Mouse (Mus musculus) hindbrain, embryonic 13.5 days (tissue): Measurements from ENCODE around the gene Foxp1. TPM values are rescaled to one million over a fixed set of nuclear protein-coding genes. Genes with fewer than 3 reads are reported as not detected.

Experiments
- ATAC-seq: fragments of 200-750 bp; cut with Nextera tagmentation; 2 replicates; pipeline ENCODE4 v1.8.0; 2017; ENCODE audit warnings: moderate TSS enrichment; ENCODE audit not compliant: low FRiP score
- H3K27ac ChIP-seq: fragments of 300-500 bp; sonication (generic); 2 replicates; pipeline ENCODE4 v1.5.1; 2015; ENCODE audit warnings: inconsistent platforms, mild to moderate bottlenecking, moderate library complexity
- H3K27me3 ChIP-seq: fragments of 300-500 bp; sonication (generic); 2 replicates; pipeline ENCODE4 v1.6.1; 2015; ENCODE audit warnings: mild to moderate bottlenecking, inconsistent platforms
- H3K36me3 ChIP-seq: fragments of 300-500 bp; sonication (generic); 2 replicates; pipeline ENCODE4 v1.6.1; 2015; ENCODE audit warnings: mild to moderate bottlenecking, inconsistent platforms
- H3K4me1 ChIP-seq: fragments of 300-500 bp; sonication (generic); replicated peaks from 2 replicates; pipeline ENCODE4 v1.6.1; 2015; ENCODE audit warnings: inconsistent platforms
- H3K4me2 ChIP-seq: fragments of 300-500 bp; sonication (generic); 2 replicates; pipeline ENCODE4 v1.6.1; 2015; ENCODE audit warnings: inconsistent platforms, mild to moderate bottlenecking, moderate library complexity
- H3K4me3 ChIP-seq: fragments of 300-500 bp; sonication (generic); 2 replicates; pipeline ENCODE4 v1.5.1; 2015; ENCODE audit warnings: mild to moderate bottlenecking, inconsistent platforms
- H3K9ac ChIP-seq: fragments of 300-500 bp; sonication (generic); 2 replicates; pipeline ENCODE4 v1.6.1; 2015; ENCODE audit warnings: mild to moderate bottlenecking, inconsistent platforms
- H3K9me3 ChIP-seq: fragments of 300-500 bp; sonication (generic); 2 replicates; pipeline ENCODE4 v1.6.1; 2016; ENCODE audit warnings: inconsistent platforms
- WGBS: fragments of 180-500 bp; shearing (Covaris S2); methylation state at CpG from one replicate; pipeline ENCODE4 v1.1.7; 2015; 5-methylcytosine and 5-hydroxymethylcytosine counted together
- polyA plus RNA-seq: library from polyadenylated mRNA; unstranded; fragments of >200 nt; fragmentation: Nextera tagmentation; extraction: Ambion mirVana; gene quantifications from 2 replicates; pipeline ENCODE4 v1.2.1, GENCODE M21; 2015

The Foxp1 gene
- polyA plus RNA-seq, 1 experiment from 2014 or later: 64.7 TPM

- Histone ChIP-seq H3K4me2 (no peak overlapping the region), H3K4me1 (peaks cover 33% of the 10 kb centered on the region), H3K9ac (no peak overlapping the region), H3K27ac (no peak overlapping the region), H3K27me3 (no peaks in the 10 kb centered on the region), H3K9me3 (no peaks in the 10 kb centered on the region), H3K36me3 (no peaks in the 10 kb centered on the region), H3K4me3 (no peak overlapping the region)
- no peak for ATAC-seq
- WGBS: 48% methylated on average over 2 of the region's 2 CpGs
Measured at GRCm38 (mm10) chr6:99377131-99377530, 145.4 kb downstream of the Foxp1 start.

- no peak for ATAC-seq
- H3K9ac ChIP-seq: 0 out of 2 replicates have a peak overlapping the region, but pooled peaks have one; percentile 46
- no peaks in the 10 kb centered on the region for H3K27me3 ChIP-seq
- H3K4me1 ChIP-seq: peaks cover 33% of the 10 kb centered on the region
- H3K4me2 ChIP-seq: no peak overlapping the region
- 88% methylated on average over 8 of the region's 8 CpGs for WGBS
- H3K9me3 ChIP-seq: no peaks in the 10 kb centered on the region
- no peak overlapping the region for H3K4me3 ChIP-seq
- no peak overlapping the region for H3K27ac ChIP-seq
- no peaks in the 10 kb centered on the region for H3K36me3 ChIP-seq
Measured at GRCm38 (mm10) chr6:99376721-99377120, 145.8 kb downstream of the Foxp1 start.

- H3K4me3 ChIP-seq: no peak overlapping the region
- no peaks in the 10 kb centered on the region for H3K36me3 ChIP-seq
- no peak overlapping the region for H3K27ac ChIP-seq
- H3K9me3 ChIP-seq: no peaks in the 10 kb centered on the region
- peaks cover 33% of the 10 kb centered on the region for H3K4me1 ChIP-seq
- H3K27me3 ChIP-seq: no peaks in the 10 kb centered on the region
- 58% methylated on average over 6 of the region's 6 CpGs for WGBS
- ATAC-seq: no peak
- no peak overlapping the region for H3K4me2 ChIP-seq
- no peak overlapping the region for H3K9ac ChIP-seq
Measured at GRCm38 (mm10) chr6:99375865-99376264, 146.7 kb downstream of the Foxp1 start.

DNA sequence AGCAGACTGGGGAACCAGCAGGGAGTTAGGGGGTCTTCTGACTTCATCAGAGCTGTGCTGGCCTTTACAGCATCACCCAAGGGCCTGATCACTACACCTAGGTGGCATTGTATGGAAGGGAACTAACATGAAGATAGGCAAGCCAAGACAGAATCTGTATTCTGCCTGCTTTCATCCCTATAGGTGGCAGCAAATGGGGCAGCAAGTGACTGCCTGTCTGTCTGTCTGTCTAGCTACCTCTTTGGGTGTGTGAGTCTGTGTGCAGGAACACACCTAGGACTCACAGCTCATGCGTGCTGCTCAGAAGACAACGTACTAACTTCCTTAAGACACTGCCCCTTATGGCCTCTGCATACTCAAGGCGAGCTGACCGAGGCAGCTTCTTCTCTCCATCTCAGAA is 147.1 kb downstream of the Foxp1 start:
- no peak for ATAC-seq
- Histone ChIP-seq H3K9me3 (no peaks in the 10 kb centered on the region), H3K27me3 (no peaks in the 10 kb centered on the region), H3K36me3 (no peaks in the 10 kb centered on the region), H3K27ac (peak overlapping the region; percentile 20; the same call in 1 of the 2 replicates), H3K4me2 (no peak overlapping the region), H3K4me1 (peaks cover 33% of the 10 kb centered on the region), H3K9ac (no peak overlapping the region), H3K4me3 (no peak overlapping the region)
- 83% methylated on average over 4 of the region's 4 CpGs for WGBS

- no peak overlapping the region for H3K4me3 ChIP-seq
Measured at GRCm38 (mm10) chr6:99374448-99375271, 147.9 kb downstream of the Foxp1 start.

GRCm38 (mm10) chr6:99372427-99372826 is 150.1 kb downstream of the Foxp1 start:
- no peaks in the 10 kb centered on the region for H3K36me3 ChIP-seq
- no peaks in the 10 kb centered on the region for H3K27me3 ChIP-seq
- H3K4me3 ChIP-seq: no peak overlapping the region

More at GRCm38 (mm10) chr6:99374448-99375271, 147.9 kb downstream of the Foxp1 start:
- 68% methylated on average over 19 of the region's 19 CpGs for WGBS
- Histone ChIP-seq H3K27ac (no peak overlapping the region), H3K36me3 (no peaks in the 10 kb centered on the region), H3K9ac (no peak overlapping the region), H3K9me3 (no peaks in the 10 kb centered on the region), H3K4me1 (peaks cover 33% of the 10 kb centered on the region), H3K4me2 (no peak overlapping the region), H3K27me3 (no peaks in the 10 kb centered on the region)
- ATAC-seq: no peak

DNA sequence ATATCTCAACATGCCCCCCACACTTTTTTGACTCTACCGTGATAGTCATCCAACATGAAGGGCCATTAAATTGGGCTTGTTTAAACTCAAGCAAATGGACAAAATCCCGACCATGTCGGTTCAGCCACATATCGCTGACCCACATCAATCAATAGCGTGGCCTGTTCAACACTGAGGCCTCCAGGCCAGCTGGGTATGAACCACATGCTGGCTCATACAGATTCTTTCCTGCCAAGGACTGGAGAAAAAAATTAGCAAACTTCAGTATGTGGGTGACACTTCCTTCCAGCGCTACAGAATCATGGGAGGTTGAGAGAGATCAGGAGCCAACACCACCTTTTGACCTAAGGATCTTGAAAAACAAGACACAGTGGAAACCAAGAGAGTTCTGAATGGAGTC is 150.5 kb downstream of the Foxp1 start:
- H3K4me3 ChIP-seq: no peak overlapping the region
- no peak overlapping the region for H3K4me2 ChIP-seq
- no peaks in the 10 kb centered on the region for H3K36me3 ChIP-seq
- peaks cover 25% of the 10 kb centered on the region for H3K4me1 ChIP-seq
- H3K9me3 ChIP-seq: no peaks in the 10 kb centered on the region
- no peak for ATAC-seq
- no peak overlapping the region for H3K9ac ChIP-seq
- 88% methylated on average over 6 of the region's 6 CpGs for WGBS
- H3K27ac ChIP-seq: no peak overlapping the region
- no peaks in the 10 kb centered on the region for H3K27me3 ChIP-seq

More at GRCm38 (mm10) chr6:99372427-99372826, 150.1 kb downstream of the Foxp1 start:
- ATAC-seq: no peak
- WGBS: 89% methylated on average over 5 of the region's 5 CpGs
- Histone ChIP-seq H3K27ac (no peak overlapping the region), H3K4me1 (peaks cover 29% of the 10 kb centered on the region), H3K9ac (no peak overlapping the region), H3K4me2 (no peak overlapping the region), H3K9me3 (no peaks in the 10 kb centered on the region)

GRCm38 (mm10) chr6:99369931-99370330 is 152.6 kb downstream of the Foxp1 start:
- no peak overlapping the region for H3K4me3 ChIP-seq
- H3K4me1 ChIP-seq: peaks cover 8% of the 10 kb centered on the region; the same call in 1 of the 2 replicates
- 97% methylated on average over 2 of the region's 2 CpGs for WGBS
- H3K36me3 ChIP-seq: no peaks in the 10 kb centered on the region
- no peak overlapping the region for H3K27ac ChIP-seq
- no peak overlapping the region for H3K9ac ChIP-seq
- ATAC-seq: no peak
- H3K4me2 ChIP-seq: no peak overlapping the region
- H3K9me3 ChIP-seq: no peaks in the 10 kb centered on the region
- H3K27me3 ChIP-seq: no peaks in the 10 kb centered on the region

DNA sequence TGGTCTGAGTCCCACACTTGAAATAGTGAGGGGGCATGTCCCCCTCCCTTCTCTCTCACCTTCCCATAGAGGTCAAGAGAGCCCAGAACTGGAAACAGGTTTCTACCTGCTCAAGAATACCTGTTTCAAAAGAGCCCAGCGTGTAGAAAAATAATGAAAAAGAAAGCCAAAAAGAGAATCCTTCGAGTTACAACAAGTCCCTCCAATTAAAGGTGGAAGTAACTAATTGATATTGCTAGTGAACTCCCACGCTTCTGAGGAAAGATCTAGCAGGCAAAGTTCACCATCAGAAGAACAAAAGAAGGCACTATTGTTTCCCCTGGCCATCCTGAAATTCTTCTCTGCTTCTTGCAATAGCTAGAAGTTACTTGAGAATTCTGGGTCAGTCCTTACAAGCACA is 153.4 kb downstream of the Foxp1 start:
- WGBS: 91% methylated on average over 3 of the region's 3 CpGs
- H3K27ac ChIP-seq: no peak overlapping the region
- H3K4me1 ChIP-seq: 0 out of 2 replicates have a peak, but pooled peaks cover under 1% of the 10 kb centered on the region
- no peaks in the 10 kb centered on the region for H3K36me3 ChIP-seq
- no peak for ATAC-seq
- no peaks in the 10 kb centered on the region for H3K27me3 ChIP-seq
- no peak overlapping the region for H3K9ac ChIP-seq
- no peak overlapping the region for H3K4me3 ChIP-seq
- H3K9me3 ChIP-seq: no peaks in the 10 kb centered on the region
- no peak overlapping the region for H3K4me2 ChIP-seq

- Histone ChIP-seq H3K4me2 (no peak overlapping the region), H3K36me3 (no peaks in the 10 kb centered on the region), H3K9me3 (no peaks in the 10 kb centered on the region), H3K4me1 (no peaks in the 10 kb centered on the region), H3K9ac (no peak overlapping the region), H3K27ac (no peak overlapping the region), H3K4me3 (no peak overlapping the region), H3K27me3 (no peaks in the 10 kb centered on the region)
- ATAC-seq: no peak
- WGBS: 87% methylated on average over 4 of the region's 4 CpGs
Measured at GRCm38 (mm10) chr6:99368118-99368753, 154.3 kb downstream of the Foxp1 start.

GRCm38 (mm10) chr6:99364545-99364944 is 158.0 kb downstream of the Foxp1 start:
- WGBS: 77% methylated on average over 6 of the region's 6 CpGs
- Histone ChIP-seq H3K4me2 (no peak overlapping the region), H3K4me1 (no peaks in the 10 kb centered on the region), H3K9ac (no peak overlapping the region), H3K4me3 (no peak overlapping the region), H3K27me3 (no peaks in the 10 kb centered on the region), H3K27ac (no peak overlapping the region), H3K36me3 (no peaks in the 10 kb centered on the region), H3K9me3 (no peaks in the 10 kb centered on the region)
- ATAC-seq: no peak

- ATAC-seq: no peak
- Histone ChIP-seq H3K9ac (no peak overlapping the region), H3K36me3 (no peaks in the 10 kb centered on the region), H3K4me1 (no peaks in the 10 kb centered on the region), H3K4me2 (no peak overlapping the region), H3K27ac (no peak overlapping the region), H3K4me3 (no peak overlapping the region), H3K27me3 (no peaks in the 10 kb centered on the region), H3K9me3 (no peaks in the 10 kb centered on the region)
- 86% methylated on average over 4 of the region's 4 CpGs for WGBS
Measured at GRCm38 (mm10) chr6:99360581-99360980, 161.9 kb downstream of the Foxp1 start.
